Mouse (Mus musculus) lung, adult 18-20 months (tissue): Measurements from ENCODE around the gene Fndc8.

Experiments used
- DNase-seq, 2 experiments: peaks; one replicate each; pipeline ENCODE4 v3.0.0; 2022; ENCODE audit warnings: mixed read lengths in 2 of 2

Gene Fndc8

DNA sequence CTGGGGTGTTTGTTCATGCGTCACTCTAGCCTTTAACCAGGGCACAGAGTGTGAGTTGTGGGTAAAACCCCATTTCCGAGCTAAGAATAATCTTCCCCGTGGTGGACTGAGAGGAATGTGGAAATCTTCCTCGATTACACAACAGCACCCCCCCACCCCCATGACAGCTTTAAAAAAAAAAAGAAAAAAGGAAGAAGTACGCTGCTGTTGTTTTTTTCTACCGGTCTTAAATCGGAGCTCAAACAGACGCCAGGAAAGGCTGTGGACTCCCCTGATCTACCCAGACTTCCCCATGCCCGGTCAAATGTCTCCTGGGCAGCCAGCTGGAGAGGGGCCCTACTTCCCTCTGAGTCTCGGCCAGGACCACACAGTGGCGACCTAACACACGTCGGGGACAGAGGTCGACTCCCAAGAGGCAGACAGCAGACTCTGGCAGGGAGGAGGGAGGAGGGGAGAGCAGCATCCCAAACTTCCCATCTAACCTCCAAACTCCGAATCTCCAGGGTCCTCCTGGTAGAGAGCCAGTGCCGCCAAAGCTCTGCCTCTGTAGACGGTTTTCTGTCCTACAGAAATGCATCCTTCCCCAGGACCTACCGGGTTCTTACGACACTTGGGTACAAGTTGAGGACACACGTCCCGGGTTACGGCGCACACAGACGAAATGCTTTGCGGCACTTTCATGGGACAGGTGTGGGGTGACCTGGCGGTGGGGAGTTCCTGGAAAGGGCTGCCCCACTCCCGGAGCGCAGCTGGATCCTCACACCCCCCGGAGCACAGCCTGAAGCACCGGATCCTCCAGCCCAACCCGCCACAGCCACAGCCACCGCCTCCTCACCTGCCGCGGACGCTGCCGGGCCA is 21.5 kb upstream of the Fndc8 start:
- DNase-seq, result peak; percentile 61 to 63

- peak; percentile 90 to 93 for DNase-seq
Measured at GRCm38 (mm10) chr11:82871031-82871446, 20.9 kb upstream of the Fndc8 start, which contains the start of gene Rffl. Gene Rffl (minus strand): TSS chr11:82871210.

DNA sequence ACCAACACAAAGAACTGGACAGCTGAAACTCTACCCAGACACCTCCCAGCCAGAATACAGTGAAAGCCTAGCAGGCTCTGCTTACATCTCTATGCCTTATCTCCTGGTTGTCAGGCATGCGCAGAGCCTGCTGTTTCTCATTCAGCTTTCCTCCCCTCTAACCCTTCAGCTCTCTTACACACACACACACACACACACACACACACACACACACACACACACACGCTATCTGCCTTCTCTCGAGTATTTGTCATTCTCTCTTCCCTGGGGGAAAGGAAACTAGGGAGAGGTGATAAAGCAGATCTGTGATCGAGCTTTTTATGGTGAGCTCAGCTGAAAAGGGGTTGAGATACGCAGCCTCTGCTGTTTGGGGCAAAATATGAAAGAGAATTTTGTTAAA is 17.0 kb upstream of the Fndc8 start:
- no peak for DNase-seq

DNA sequence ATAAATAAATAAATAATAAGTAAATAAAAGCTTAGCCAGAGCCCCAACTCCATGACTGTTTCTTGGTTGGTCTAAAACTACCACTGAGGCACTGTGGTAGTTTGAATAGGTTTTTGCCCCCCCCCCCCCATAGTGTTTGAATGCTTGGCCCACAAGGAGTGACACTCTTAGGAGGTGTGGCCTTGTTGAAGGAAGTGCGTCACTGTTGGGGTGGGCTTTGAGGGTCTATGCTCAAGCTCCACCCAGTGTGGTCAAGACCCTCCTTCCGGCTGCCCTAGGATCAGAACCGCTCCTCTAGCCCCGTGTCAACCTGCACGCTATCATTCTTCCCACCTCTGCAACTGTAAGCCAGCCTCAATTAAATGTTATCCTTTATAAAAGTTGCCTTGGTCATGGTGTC is 16.3 kb upstream of the Fndc8 start:
- DNase-seq, result no peak

GRCm38 (mm10) chr11:82877726-82878344 is 14.1 kb upstream of the Fndc8 start:
- DNase-seq, result no peak

DNA sequence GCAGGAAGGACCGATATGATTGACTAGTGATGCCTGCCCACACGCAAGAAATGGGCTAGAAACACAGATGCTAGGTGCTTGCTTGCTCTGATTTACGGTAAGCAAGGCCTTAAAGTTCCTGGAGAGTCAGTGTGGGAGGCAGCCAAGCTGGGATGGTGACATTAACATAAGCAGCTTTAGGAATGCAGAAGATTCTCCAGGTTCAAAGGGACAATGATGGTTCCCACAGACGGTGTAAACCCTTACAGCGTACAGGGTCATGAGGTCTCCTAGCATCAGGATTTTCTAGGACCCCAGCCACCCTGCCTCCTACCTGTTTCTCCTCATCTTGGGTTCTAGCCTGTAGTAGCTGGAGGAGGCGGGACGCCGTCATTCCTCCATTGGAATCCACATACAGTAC is 8.7 kb upstream of the Fndc8 start:
- no peak for DNase-seq

DNA sequence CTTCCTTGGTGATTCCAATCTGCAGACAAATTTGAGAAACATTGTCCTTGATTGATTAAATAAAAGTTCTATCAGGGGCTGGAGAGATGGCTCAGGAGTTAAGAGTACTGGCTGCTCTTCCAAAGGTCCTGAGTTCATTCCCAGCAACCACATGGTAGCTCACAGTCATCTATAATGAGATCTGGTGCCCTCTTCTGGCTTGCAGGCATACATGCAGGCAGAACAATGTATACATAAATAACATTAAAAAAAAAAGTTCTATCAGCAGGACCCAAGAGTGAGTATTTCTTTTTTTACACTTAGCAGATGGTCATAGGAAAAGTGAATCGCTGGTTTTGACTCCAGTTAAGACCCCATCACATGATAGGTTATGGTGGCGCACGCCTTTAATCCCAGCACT is 5.4 kb upstream of the Fndc8 start:
- no peak for DNase-seq

- DNase-seq, result peak; percentile 12 to 17
Measured at GRCm38 (mm10) chr11:82888491-82888946, 3.4 kb upstream of the Fndc8 start.

DNA sequence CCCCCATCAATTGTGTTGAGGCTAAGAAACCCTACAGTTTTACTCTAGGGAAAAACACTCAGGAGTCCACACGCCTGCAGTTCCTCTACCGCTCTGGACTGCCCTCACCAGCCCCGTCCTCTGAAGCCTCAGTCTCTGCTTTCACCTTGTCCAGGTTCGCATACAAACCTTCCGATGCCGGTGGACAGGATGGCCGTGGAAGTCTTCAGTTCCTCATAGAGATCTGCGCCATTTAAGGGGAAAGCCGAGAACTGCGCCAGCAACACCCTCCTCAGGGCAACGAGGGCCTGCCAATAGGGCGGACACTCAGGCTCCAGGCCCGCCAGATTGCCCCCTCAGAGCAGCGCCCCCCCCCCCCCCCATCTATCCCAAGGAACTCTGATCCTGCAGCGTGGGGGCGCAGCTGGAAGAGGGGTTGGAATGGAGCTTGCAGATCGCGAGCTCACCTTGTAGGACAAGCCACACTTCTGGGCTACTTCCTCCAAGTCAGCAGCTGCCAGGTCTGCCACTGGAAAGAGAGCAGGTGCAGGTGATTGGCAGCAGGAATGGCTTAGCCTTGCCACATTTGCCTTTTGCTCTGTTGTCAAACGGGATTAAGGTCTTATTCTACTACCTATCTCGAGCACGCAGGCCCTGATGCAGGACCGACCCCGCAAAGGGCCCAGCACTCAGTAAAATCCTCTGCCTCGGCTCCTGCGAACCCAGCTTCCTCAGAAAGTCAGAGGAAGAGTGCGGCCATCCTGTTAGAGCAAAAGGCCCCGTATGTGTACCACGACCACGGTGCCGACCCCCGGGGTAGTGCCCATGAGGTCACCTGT is 2.2 kb upstream of the Fndc8 start:
- DNase-seq, result peak in 1 of 2 experiments; percentile 18

- peak; percentile 93 to 95 for DNase-seq
Measured at GRCm38 (mm10) chr11:82890342-82890762, 1.6 kb upstream of the Fndc8 start, which contains the start of gene Rad51d. Gene Rad51d (minus strand): TSS chr11:82890614.

DNA sequence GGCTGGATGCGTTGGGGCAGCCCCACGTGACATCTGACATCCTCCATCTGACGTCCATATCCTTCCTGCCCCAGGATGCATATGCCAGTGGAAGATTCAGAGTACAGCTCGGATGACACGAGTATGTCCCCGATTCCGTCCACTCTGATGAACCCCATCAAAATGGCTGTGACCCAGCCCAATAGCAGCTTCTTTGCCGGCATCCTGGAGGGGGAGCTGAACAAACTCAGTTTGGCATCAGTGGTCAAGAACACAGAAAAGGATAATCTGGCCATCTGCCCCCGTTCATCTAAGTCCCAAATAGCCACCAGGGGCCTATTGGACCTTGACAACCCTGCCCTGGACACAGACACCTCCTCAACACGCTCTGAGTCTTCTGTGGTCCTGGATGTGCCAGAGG is 5.6 kb downstream of the Fndc8 start:
- no peak for DNase-seq

DNA sequence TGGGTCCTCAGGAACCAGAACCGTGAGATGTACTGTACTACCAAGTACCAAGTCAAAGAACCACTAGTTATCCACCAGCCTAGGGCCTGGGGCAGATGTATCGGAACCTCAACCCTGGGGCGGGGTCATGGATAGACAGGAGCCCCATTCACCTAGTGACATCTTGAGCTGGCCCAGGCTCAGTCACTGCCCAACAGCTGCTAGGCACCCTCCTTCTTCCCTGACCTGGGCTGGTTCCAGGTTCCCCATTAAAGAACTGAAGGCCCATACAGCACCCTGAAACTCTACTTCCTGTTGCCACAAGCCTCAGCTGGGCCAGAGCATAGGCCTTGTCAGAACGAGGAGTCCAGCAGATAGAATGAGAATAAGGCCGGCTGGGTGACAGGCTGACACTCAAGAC is 7.8 kb downstream of the Fndc8 start:
- DNase-seq, result no peak

DNA sequence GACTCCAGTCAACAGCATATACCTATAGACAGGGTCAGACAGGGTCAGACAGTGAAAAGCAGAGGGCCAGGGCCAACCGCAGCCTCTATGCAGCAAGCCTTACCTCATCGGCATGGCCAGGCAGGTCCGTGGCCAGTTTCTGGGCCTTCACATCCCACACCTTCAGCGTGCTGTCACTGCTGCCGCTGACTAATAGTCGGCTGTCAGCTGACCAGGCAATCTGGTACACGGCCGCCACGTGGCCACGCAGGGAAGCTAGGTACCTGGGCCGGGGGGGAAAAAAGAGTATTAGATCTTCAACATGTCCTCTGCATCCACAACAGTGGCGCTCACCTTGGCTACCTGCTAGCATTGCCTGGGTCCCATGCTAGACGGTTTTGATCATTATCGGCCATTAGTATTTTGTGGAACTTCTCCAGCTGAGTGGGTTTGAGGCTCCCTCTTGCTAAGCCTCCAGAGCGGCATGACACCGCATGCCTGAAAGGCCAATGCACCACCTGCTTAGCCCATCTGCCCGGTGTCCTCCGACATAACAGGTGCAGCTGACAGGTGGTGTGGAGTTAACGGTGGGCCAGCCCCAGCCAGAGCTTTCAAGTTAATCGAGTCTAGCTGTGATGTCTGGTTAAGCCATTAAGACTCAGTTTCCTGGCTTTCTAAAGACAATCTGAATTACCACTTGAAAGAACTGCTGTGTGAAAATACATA is 9.8 kb downstream of the Fndc8 start:
- DNase-seq, result no peak

DNA sequence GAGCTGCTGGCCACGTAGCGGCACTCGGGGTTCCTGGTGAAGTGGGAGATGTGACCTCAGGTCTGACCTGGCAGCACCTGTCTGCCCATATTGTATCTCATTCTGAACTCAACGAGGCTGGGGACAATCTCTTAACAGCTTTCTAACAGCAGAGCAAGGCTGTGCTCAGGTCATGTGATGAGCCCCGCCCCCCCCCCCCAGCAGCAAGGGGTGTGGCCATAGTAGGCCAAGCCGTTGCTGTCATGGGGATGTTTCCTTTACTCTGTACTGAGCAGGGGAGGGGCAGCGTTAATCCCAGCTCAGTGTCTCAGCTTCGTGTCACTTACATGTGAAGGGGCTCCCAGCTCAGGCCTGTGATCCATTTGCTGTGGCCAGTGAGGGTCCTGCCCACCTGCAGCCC is 13.0 kb downstream of the Fndc8 start:
- DNase-seq, result no peak

DNA sequence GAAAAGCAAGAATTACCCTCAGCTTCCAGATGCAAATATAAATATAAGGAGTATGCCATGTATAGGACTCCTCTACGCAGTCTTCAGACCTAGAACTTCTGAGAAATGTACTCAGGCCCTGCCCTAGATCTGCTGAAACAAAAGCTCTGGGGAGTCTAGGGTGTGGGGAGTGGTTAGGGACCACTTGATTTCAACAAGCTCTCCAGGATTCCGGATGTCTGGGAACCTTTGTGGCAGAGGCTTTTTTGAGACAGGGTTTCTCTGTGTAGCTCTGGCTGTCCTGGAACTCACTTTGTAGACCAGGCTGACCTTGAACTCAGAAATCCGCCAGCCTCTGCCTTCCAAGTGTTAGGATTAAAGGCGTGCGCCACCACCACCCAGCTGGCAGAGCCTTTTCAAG is 13.9 kb downstream of the Fndc8 start:
- no peak for DNase-seq

- DNase-seq, result peak; percentile 87 to 91
Measured at GRCm38 (mm10) chr11:82907651-82908607, 16.0 kb downstream of the Fndc8 start, which contains the start of gene Nle1. Gene Nle1 (minus strand): TSS chr11:82908411.

DNA sequence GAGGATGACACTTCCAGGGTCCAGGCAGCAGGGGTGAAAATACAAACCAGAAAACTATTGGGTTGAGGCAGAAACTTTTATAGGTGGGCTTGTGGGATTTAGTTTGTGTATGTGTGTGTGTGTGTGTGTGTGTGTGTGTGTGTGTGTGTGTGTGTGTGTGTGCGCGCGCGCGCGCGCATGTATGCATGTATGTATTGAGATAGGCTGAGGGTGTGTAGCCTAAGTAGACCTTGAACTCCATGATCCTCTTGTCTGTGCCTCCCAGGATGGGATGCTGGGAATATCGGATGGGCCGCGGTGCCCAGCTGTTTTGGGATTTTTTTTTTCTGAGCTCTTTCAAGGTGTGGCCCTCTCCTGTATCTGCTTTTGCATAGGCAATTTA is 16.7 kb downstream of the Fndc8 start:
- DNase-seq, result no peak

- DNase-seq, result no peak
Measured at GRCm38 (mm10) chr11:82910250-82910649, 18.3 kb downstream of the Fndc8 start, which contains the start of gene Unc45b. Gene Unc45b (plus strand): TSS chr11:82910550.

DNA sequence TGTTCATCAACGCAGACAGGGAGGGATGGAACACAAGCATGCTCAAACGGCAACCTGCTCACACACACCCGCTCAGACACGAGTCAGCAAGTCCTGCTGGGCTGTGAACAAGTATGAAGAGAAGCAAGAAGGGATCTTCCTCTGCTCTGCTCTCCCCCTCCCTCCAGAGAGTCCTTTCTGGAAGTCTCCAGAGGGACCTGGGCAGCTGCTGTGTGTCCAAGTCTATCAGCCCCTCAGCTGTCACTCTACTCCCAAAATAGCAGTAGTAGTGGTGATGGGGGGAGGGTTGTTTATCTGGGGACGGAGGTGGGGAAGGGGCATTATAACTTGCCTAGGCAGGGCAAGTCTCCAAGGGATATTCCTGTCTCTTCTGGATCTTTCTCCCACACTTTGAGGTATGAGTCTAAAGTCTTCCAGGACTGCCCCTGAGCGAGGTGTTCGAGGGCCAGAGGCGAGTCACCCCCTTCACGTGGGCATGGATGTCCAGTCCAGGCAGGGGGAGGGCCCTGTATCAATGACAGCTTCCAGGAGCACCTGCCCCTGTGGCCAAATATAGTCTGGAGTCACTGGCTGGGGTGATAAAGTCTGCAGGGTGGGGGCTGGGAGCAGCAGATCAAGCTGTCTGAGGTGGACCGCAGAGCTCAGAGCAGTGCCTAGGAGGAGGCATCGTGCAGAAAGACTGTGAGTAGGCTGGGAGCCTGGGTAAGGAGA is 18.9 kb downstream of the Fndc8 start:
- no peak for DNase-seq

DNA sequence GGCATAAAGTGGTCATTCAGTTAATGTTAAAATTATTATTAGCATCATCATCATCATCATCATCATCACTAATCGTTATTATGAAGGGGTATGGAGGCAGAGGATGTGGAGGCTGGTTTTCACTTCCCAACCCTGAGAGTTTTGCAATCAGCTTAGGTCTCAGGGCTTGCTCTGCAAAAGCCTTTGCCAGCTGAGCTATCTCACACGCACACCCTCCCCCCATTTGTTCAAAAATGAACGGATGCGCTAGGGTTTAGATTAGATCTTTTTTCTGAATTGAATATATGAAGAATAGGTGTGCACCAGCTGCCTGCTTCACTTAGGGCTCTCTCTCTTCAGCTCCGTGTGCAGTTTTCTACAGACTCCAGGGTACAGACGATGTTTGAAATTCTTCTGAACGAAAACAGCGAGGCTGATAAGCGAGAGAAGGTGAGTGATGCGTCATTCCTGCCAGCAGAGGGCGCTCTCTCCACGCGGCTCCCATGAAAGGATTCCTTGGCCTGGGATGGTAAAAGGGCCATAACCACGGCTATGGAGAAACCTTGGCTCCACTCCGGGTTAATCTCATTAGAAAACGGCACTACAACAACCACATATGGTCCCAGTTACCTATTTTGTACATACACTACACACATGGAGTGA is 22.9 kb downstream of the Fndc8 start:
- DNase-seq, result peak; percentile 70 to 72
